Mouse (Mus musculus) embryonic fibroblast, embryonic 13.5 days (primary cell): ENCODE measurements at regions not wholly inside any gene's neighbourhood (a gene's known extent, or its start where the extent isn't known, plus 50 kb on each side); places are given as distances from the start of the nearest gene placed in this dataset.

ENCODE experiments used
- CTCF ChIP-seq: IDR thresholded peaks from 2 replicates; pipeline ENCODE4 v1.5.1; 2011; ENCODE audit warnings: mild to moderate bottlenecking, control low read depth, low read length, moderate library complexity, borderline replicate concordance; ENCODE audit not compliant: insufficient read depth
- POLR2A ChIP-seq: IDR thresholded peaks from 2 replicates; pipeline ENCODE4 v1.6.1; 2011; ENCODE audit warnings: low read depth, mild to moderate bottlenecking, control low read depth, low read length, moderate library complexity

- TF ChIP-seq CTCF (no peak), POLR2A (no peak)
These were observed 127.3 kb upstream of the Sdk2 start for GRCm38 (mm10) chr11:114194055-114194706.
